8 mouse cellular contexts compared by ENCODE assay signal in the genomic region with DNA sequence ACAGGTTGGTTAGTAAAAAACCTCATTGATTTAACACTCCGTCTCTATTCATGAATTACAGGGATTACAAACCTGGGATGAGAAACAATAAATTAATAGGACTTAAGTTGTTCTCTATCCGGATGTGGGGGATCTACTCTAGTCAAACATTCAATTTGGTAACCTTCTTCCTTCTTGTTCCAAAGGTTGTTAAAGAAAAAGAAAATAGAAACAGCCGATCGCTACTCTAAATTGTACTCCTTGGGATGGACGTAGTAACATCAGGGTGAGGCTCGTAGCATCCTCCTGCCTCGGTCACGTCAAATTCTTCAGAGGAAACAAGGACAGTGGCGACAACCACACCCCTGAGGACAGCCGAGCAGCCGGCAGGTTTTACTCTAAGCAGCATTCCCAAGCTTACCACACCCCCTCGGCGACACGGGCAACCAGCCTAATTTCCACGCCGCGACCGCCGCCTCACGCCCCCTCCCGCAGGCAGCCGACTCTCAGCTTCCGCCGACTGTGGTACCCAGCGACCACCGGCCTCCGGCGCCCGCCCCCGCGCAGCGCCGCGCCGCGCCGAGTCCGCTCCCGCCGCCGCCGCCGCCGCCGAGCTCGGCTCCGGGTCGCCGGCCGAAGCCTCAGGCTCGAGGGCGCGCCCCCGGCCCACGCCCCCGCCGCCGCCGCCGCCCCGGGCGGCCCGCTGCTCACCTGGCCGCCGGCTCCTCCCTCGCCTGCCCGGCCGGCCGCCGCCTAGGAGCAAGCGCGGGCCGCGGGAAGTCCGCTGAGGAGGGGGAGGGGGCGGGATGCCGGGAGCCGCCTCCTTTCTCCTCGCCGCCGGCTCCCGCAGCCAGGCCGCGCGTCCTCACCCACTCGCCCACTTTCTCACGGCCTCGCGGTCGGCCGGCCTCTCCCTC. TPM values are rescaled to one million over a fixed set of nuclear protein-coding genes. Genes with fewer than 3 reads are reported as not detected.
DNase-seq lines count a peak whose midpoint lies in the region; ATAC-seq lines count a peak whose summit lies in the region.

No protein-coding gene starts in this region.

- peak overlapping the region; percentile 77 for H3K4me3 ChIP-seq in lung, embryonic 15.5 days
- peak overlapping the region; percentile 69 for H3K4me3 ChIP-seq in forebrain, embryonic 16.5 days (replicated peaks; ENCODE audit: low read length)

- peak; percentile 74; the same call in 1 of the 2 replicates for ATAC-seq in lung, embryonic 15.5 days (ENCODE audit: borderline replicate concordance, extremely low read depth, low FRiP score, low TSS enrichment)
- ATAC-seq in forebrain, embryonic 16.5 days = peak; percentile 24

- WGBS in lung, embryonic 15.5 days = 1% methylated on average over 52 of the region's 91 CpGs
- WGBS in forebrain, embryonic 16.5 days = under 1% methylated on average over 71 of the region's 91 CpGs

- peak; percentile 19 for DNase-seq in adrenal gland, adult 2 months
- DNase-seq in adrenal gland, adult 18-20 months (ENCODE audit: low spot score in 2 of 2) = no peak
- no peak for DNase-seq in lung, adult 18-20 months
- peak; percentile 20 to 46 for DNase-seq in left cerebral cortex, postnatal 25 days (ENCODE audit: low spot score in 2 of 2)
- DNase-seq in neural tube, embryonic 10.5 days (ENCODE audit: extremely low spot score, low spot score) = peak; percentile 55
- DNase-seq in gastrocnemius, adult 18-20 months (ENCODE audit: low spot score) = no peak

- intact Hi-C loops in left cerebral cortex, postnatal 25 days (cut with DNase I) = no loop called here

- no peaks in the 10 kb centered on the region for H3K4me1 ChIP-seq in lung, embryonic 15.5 days
- peaks cover 18% of the 10 kb centered on the region for H3K4me1 ChIP-seq in forebrain, embryonic 16.5 days (replicated peaks; ENCODE audit: control insufficient read depth, insufficient read depth, low read length)

- H3K27ac ChIP-seq in lung, embryonic 15.5 days = no peak overlapping the region
- H3K27ac ChIP-seq in forebrain, embryonic 16.5 days (ENCODE audit: low read length) = peak overlapping the region; percentile 97

- H3K9me3 ChIP-seq in lung, embryonic 15.5 days = no peaks in the 10 kb centered on the region
- no peaks in the 10 kb centered on the region for H3K9me3 ChIP-seq in forebrain, embryonic 16.5 days (ENCODE audit: control insufficient read depth, low read length)

- peak overlapping the region; percentile 86 for H3K4me2 ChIP-seq in lung, embryonic 15.5 days
- H3K4me2 ChIP-seq in forebrain, embryonic 16.5 days (ENCODE audit: low read length) = peak overlapping the region; percentile 57

- H3K9ac ChIP-seq in lung, embryonic 15.5 days = peak overlapping the region; percentile 56
- H3K9ac ChIP-seq in forebrain, embryonic 16.5 days (replicated peaks; ENCODE audit: low read depth, low read length) = peak overlapping the region; percentile 84

- H3K27me3 ChIP-seq in lung, embryonic 15.5 days = peaks cover 21% of the 10 kb centered on the region; the same call in 1 of the 2 replicates
- H3K27me3 ChIP-seq in forebrain, embryonic 16.5 days (replicated peaks; ENCODE audit: control insufficient read depth, insufficient read depth, low read length) = no peaks in the 10 kb centered on the region

- no peaks in the 10 kb centered on the region for H3K36me3 ChIP-seq in lung, embryonic 15.5 days
- no peaks in the 10 kb centered on the region for H3K36me3 ChIP-seq in forebrain, embryonic 16.5 days (ENCODE audit: control insufficient read depth, insufficient read depth)

RNA-seq across cellular contexts. Expression of a gene that starts 12.9 kb away (rescaled TPM):
- not detected for total RNA-seq in adrenal gland, adult 2 months (2021)
- polyA plus RNA-seq in adrenal gland, adult 2 months (2012; rRNA removed) = 0.09 TPM in 1 of 2 replicates, not detected in the other
- under 1 TPM in 1 of 2 experiments, not detected in 1; 0.58 TPM for total RNA-seq in adrenal gland, adult 18-20 months (2021)
- 9.1 and 12.3 TPM in 2 replicates for polyA plus RNA-seq in lung, embryonic 15.5 days (2015; fragmentation: Nextera tagmentation; extraction: Ambion mirVana)
- 97.3 and 97.9 TPM in 2 replicates for polyA plus RNA-seq in forebrain, embryonic 16.5 days (2015; fragmentation: Nextera tagmentation; extraction: Ambion mirVana)
- total RNA-seq in left cerebral cortex, postnatal 25 days (2021) = 10 to 100 TPM; 84.1 to 91.8 TPM
- total RNA-seq in gastrocnemius, adult 18-20 months (2021) = under 1 TPM; 0.21 to 0.38 TPM

RNA-seq across cellular contexts. Expression of a gene that starts 20.0 kb away (rescaled TPM):
- total RNA-seq in adrenal gland, adult 2 months (2021) = 10 to 100 TPM; 15.5 to 22.6 TPM
- 38.2 and 38.8 TPM in 2 replicates for polyA plus RNA-seq in adrenal gland, adult 2 months (2012; rRNA removed)
- total RNA-seq in adrenal gland, adult 18-20 months (2021) = 10 to 100 TPM in 1 of 2 experiments, 1 to 10 TPM in 1; 8.4 to 33.6 TPM
- polyA plus RNA-seq in lung, embryonic 15.5 days (2015; fragmentation: Nextera tagmentation; extraction: Ambion mirVana) = 17.5 and 19.2 TPM in 2 replicates
- polyA plus RNA-seq in forebrain, embryonic 16.5 days (2015; fragmentation: Nextera tagmentation; extraction: Ambion mirVana) = 1.7 and 3.1 TPM in 2 replicates
- 1 to 10 TPM in 1 of 2 experiments, under 1 TPM in 1; 0.32 to 1.2 TPM for total RNA-seq in left cerebral cortex, postnatal 25 days (2021)
- total RNA-seq in gastrocnemius, adult 18-20 months (2021) = 10 to 100 TPM; 17.1 to 24.2 TPM

Comparison
In these comparisons a context has a peak if more than half of its experiments do, and no peak if none do; other contexts are left out.
1. DNase-seq: peak in adrenal gland, adult 2 months (single experiment), left cerebral cortex, postnatal 25 days (2 of 2) and neural tube, embryonic 10.5 days (single experiment); none in adrenal gland, adult 18-20 months (0 of 2), lung, adult 18-20 months (0 of 2) and gastrocnemius, adult 18-20 months (single experiment).
2. RNA of a gene that starts 12.9 kb away (total RNA-seq): 84.1 to 91.8 TPM in left cerebral cortex, postnatal 25 days; 0.58 TPM in adrenal gland, adult 18-20 months, 0.21 to 0.38 TPM in gastrocnemius, adult 18-20 months and not detected in adrenal gland, adult 2 months; every median in the first group is over 10 times any median in the second.
3. RNA of a gene that starts 20.0 kb away (total RNA-seq): 8.4 to 33.6 TPM in adrenal gland, adult 18-20 months, 17.1 to 24.2 TPM in gastrocnemius, adult 18-20 months and 15.5 to 22.6 TPM in adrenal gland, adult 2 months; 0.32 to 1.2 TPM in left cerebral cortex, postnatal 25 days; every median in the first group is over 4 times any median in the second.